Mouse (Mus musculus) lung, embryonic 14.5 days (tissue): ENCODE data around the gene Colgalt2. TPM values are rescaled to one million over a fixed set of nuclear protein-coding genes. Genes with fewer than 3 reads are reported as not detected.

Experiments
- ATAC-seq: fragments of 200-750 bp; cut with Nextera tagmentation; 2 replicates; pipeline ENCODE4 v1.8.0; 2017; ENCODE audit warnings: mild to moderate bottlenecking, moderate TSS enrichment, moderate library complexity; ENCODE audit not compliant: insufficient read depth
- DNase-seq: peaks from one replicate; pipeline ENCODE4 v3.0.0-alpha.2; 2015
- H3K27ac ChIP-seq: fragments of 300-500 bp; sonication (generic); 2 replicates; pipeline ENCODE4 v1.5.1; 2014; ENCODE audit warnings: low read depth, mild to moderate bottlenecking, moderate library complexity
- H3K27me3 ChIP-seq: fragments of 300-500 bp; sonication (generic); 2 replicates; pipeline ENCODE4 v1.6.1; 2014; ENCODE audit warnings: low read length, control low read depth; ENCODE audit not compliant: insufficient read depth
- H3K36me3 ChIP-seq: fragments of 300-500 bp; sonication (generic); 2 replicates; pipeline ENCODE4 v1.6.1; 2014; ENCODE audit warnings: control low read depth; ENCODE audit not compliant: insufficient read depth
- H3K4me1 ChIP-seq: fragments of 300-500 bp; sonication (generic); 2 replicates; pipeline ENCODE4 v1.6.1; 2014; ENCODE audit warnings: antibody characterized with exemption, control low read depth; ENCODE audit not compliant: insufficient read depth
- H3K4me2 ChIP-seq: fragments of 300-500 bp; sonication (generic); 2 replicates; pipeline ENCODE4 v1.6.1; 2014; ENCODE audit warnings: mild to moderate bottlenecking
- H3K4me3 ChIP-seq: fragments of 300-500 bp; sonication (generic); 2 replicates; pipeline ENCODE4 v1.5.1; 2014; ENCODE audit warnings: low read depth, low read length
- H3K9ac ChIP-seq: fragments of 300-500 bp; sonication (generic); 2 replicates; pipeline ENCODE4 v1.6.1; 2014
- H3K9me3 ChIP-seq: fragments of 300-500 bp; sonication (generic); 2 replicates; pipeline ENCODE4 v1.6.1; 2016; ENCODE audit warnings: low read depth, low read length, control low read depth
- CTCF ChIP-seq: IDR thresholded peaks from 2 replicates; pipeline ENCODE4 v1.5.1; 2016; ENCODE audit warnings: antibody characterized with exemption, low read depth
- WGBS: fragments of 180-500 bp; shearing (Covaris S2); extraction: QIAGEN DNeasy Blood & Tissue Kit; methylation state at CpG from one replicate; pipeline ENCODE4 v1.1.7; 2014; 5-methylcytosine and 5-hydroxymethylcytosine counted together
- polyA plus RNA-seq: library from polyadenylated mRNA; unstranded; fragments of >200 nt; fragmentation: Nextera tagmentation; extraction: Ambion mirVana; gene quantifications from 2 replicates; pipeline ENCODE4 v1.2.1, GENCODE M21; 2014

Colgalt2 gene
- polyA plus RNA-seq, 1 experiment from 2014 or later = 0.92 TPM

DNA sequence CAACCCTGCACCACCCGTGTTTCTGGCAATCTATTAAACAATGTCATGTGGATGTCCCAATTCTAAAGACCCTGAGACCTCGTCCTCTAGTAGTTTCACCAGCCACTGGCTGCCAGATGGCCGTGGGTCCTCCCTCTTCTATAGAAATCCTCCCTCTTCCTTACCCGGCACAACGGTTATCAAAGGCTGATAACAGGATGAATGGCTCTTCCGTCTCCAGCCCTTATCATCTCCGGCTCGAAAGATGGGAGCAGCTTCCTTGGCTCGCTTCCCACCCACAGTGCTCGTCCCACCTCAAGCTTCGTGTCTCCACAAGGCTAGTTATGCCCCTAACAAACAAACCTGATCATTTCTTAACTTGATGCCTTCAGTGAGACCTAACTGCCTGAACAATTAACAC, 123.7 kb downstream of the Colgalt2 start:
- peaks cover 67% of the 10 kb centered on the region for H3K36me3 ChIP-seq

GRCm38 (mm10) chr1:152524098-152524892, 124.7 kb downstream of the Colgalt2 start:
- WGBS = 70% methylated on average over 22 of the region's 22 CpGs
- Histone ChIP-seq H3K4me2 (no peak overlapping the region), H3K4me3 (no peak overlapping the region), H3K4me1 (no peaks in the 10 kb centered on the region), H3K9me3 (no peaks in the 10 kb centered on the region), H3K36me3 (peaks cover 57% of the 10 kb centered on the region), H3K27me3 (no peaks in the 10 kb centered on the region), H3K27ac (no peak overlapping the region), H3K9ac (no peak overlapping the region)
- DNase-seq = no peak
- no peak for ATAC-seq
- TF ChIP-seq CTCF = no peak

More for the DNA sequence above, 123.7 kb downstream of the Colgalt2 start:
- no peak for TF ChIP-seq CTCF
- WGBS = 36% methylated on average over 11 of the region's 11 CpGs
- ATAC-seq (no peak), DNase-seq (no peak)
- Histone ChIP-seq H3K27ac (no peak overlapping the region), H3K4me2 (no peak overlapping the region), H3K4me1 (no peaks in the 10 kb centered on the region), H3K4me3 (no peak overlapping the region), H3K27me3 (no peaks in the 10 kb centered on the region), H3K9me3 (no peaks in the 10 kb centered on the region), H3K9ac (no peak overlapping the region)

- peak; percentile 95 for DNase-seq
- Histone ChIP-seq H3K4me3 (no peak overlapping the region), H3K4me2 (no peak overlapping the region), H3K9ac (no peak overlapping the region), H3K36me3 (peaks cover 50% of the 10 kb centered on the region), H3K27ac (0 out of 2 replicates have a peak overlapping the region, but pooled peaks have one; percentile 28), H3K9me3 (no peaks in the 10 kb centered on the region), H3K27me3 (no peaks in the 10 kb centered on the region), H3K4me1 (no peaks in the 10 kb centered on the region)
- ATAC-seq = peak; percentile 73
- TF ChIP-seq CTCF = peak; percentile 84
- 16% methylated on average over 6 of the region's 6 CpGs for WGBS
These were observed 125.5 kb downstream of the Colgalt2 start for GRCm38 (mm10) chr1:152524987-152525648.

DNA sequence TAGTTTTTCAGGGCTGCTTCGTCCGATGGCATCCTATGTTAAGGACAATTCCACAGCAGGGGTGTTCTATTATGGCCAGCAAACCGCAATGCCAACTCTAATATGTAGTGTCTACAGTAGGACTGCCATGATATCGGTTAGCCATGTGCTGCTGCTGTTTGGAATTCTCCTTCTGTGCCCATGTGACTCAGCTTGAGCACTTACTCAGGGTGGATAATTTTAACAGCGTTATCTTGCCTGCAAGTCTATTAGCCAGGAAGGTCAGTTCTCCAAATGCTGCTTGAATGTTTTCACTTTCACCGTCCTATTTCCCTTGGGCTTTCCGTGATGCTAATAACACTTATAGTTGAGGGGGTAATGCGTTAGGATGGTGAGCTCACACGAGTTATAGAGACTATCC, 126.5 kb downstream of the Colgalt2 start:
- H3K36me3 ChIP-seq = peaks cover 51% of the 10 kb centered on the region
- no peaks in the 10 kb centered on the region for H3K9me3 ChIP-seq
- H3K27me3 ChIP-seq = no peaks in the 10 kb centered on the region
- DNase-seq (no peak), ATAC-seq (no peak)
- no peaks in the 10 kb centered on the region for H3K4me1 ChIP-seq
- 74% methylated on average over 9 of the region's 9 CpGs for WGBS
- H3K9ac ChIP-seq = no peak overlapping the region
- no peak overlapping the region for H3K27ac ChIP-seq
- H3K4me2 ChIP-seq = no peak overlapping the region
- no peak for TF ChIP-seq CTCF
- no peak overlapping the region for H3K4me3 ChIP-seq

DNA sequence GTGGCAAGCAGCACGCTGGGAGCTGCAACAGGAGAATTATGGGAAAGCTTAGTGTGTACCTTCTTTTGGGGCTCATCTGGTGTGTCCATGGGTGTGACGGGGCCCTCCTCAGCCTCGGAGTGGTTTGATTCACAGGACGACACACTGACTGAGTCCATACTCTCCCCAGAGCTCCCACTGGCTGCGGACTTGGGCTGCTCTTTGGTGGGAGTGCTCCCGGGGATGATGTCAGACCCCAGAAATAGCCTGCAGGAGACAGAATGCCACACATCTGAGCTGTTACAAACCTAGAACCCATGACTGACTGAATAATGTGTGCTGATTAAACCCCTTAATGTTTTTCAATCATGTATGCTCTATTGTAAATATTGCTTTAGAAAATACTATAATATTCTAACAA, 128.6 kb downstream of the Colgalt2 start:
- Histone ChIP-seq H3K36me3 (peaks cover 46% of the 10 kb centered on the region), H3K4me1 (0 out of 2 replicates have a peak, but pooled peaks cover 2% of the 10 kb centered on the region), H3K9me3 (no peaks in the 10 kb centered on the region), H3K4me3 (no peak overlapping the region), H3K27ac (no peak overlapping the region), H3K27me3 (no peaks in the 10 kb centered on the region), H3K4me2 (no peak overlapping the region), H3K9ac (no peak overlapping the region)
- ATAC-seq = no peak
- TF ChIP-seq CTCF = no peak
- 79% methylated on average over 6 of the region's 6 CpGs for WGBS
- DNase-seq = no peak

GRCm38 (mm10) chr1:152528778-152529177, 129.1 kb downstream of the Colgalt2 start:
- Histone ChIP-seq H3K36me3 (peaks cover 49% of the 10 kb centered on the region), H3K4me3 (no peak overlapping the region), H3K4me2 (no peak overlapping the region), H3K27ac (no peak overlapping the region), H3K9me3 (no peaks in the 10 kb centered on the region), H3K4me1 (0 out of 2 replicates have a peak, but pooled peaks cover 2% of the 10 kb centered on the region), H3K9ac (no peak overlapping the region), H3K27me3 (no peaks in the 10 kb centered on the region)
- TF ChIP-seq CTCF = no peak
- 89% methylated on average over 3 of the region's 3 CpGs for WGBS
- ATAC-seq (no peak), DNase-seq (no peak)

DNA sequence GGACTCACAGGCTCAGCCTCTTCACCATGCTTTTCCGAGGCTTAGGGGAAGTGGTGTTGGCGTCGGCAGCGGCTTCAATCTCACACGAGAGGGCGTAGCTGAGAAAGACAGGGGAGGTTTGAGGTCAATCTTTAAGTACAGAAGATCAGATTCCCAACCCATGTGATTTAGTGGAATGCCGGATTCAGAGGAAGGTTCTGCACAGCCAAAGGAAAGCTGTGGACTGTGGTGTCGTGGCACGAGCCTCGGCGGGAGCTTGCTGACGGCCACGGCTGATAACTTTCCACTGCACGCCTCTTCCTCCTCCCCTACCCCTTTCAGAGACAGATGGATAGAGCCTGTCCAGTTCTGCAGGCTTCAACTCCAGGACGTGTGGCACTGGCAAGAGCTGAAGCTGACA, 131.9 kb downstream of the Colgalt2 start:
- Histone ChIP-seq H3K4me2 (no peak overlapping the region), H3K9me3 (no peaks in the 10 kb centered on the region), H3K4me3 (no peak overlapping the region), H3K9ac (no peak overlapping the region), H3K36me3 (peaks cover 54% of the 10 kb centered on the region), H3K4me1 (0 out of 2 replicates have a peak, but pooled peaks cover 2% of the 10 kb centered on the region), H3K27me3 (no peaks in the 10 kb centered on the region), H3K27ac (no peak overlapping the region)
- DNase-seq = peak; percentile 72
- peak; percentile 47 for TF ChIP-seq CTCF
- peak; percentile 54 for ATAC-seq
- 27% methylated on average over 15 of the region's 15 CpGs for WGBS
